Mouse (Mus musculus) heart, adult 2 months (tissue): ENCODE data around the gene Gm15517.

Experiments used
- CTCF ChIP-seq: fragments of 200-600 bp; IDR thresholded peaks from 2 replicates; pipeline ENCODE4 v1.8.1; 2022; ENCODE audit warnings: antibody characterized with exemption, mild to moderate bottlenecking, moderate library complexity
- EP300 ChIP-seq: fragments of 200-500 bp; IDR thresholded peaks from 2 replicates; pipeline ENCODE4 v1.6.1; 2011; ENCODE audit warnings: low read depth, low read length, control low read depth; ENCODE audit not compliant: insufficient read depth
- POLR2A ChIP-seq: fragments of 200-500 bp; IDR thresholded peaks from 2 replicates; pipeline ENCODE4 v1.6.1; 2011; ENCODE audit warnings: mild to moderate bottlenecking, low read depth, low read length, control low read depth; ENCODE audit not compliant: insufficient read depth

- TF ChIP-seq POLR2A (no peak), CTCF (no peak), EP300 (no peak)
These were observed 14.3 kb downstream of the Gm15517 start for GRCm38 (mm10) chr7:44275546-44275945.
